Mouse (Mus musculus) limb, embryonic 10.5 days (tissue): ENCODE results near the gene Sirpa. TPM values are rescaled to one million over a fixed set of nuclear protein-coding genes. Genes with fewer than 3 reads are reported as not detected.

Experiments used
- DNase-seq: peaks from one replicate; pipeline ENCODE4 v3.0.0-alpha.2; 2017; ENCODE audit warnings: low spot score
- H3K27ac ChIP-seq: fragments of 300-500 bp; sonication (generic); 2 replicates; pipeline ENCODE4 v1.5.1; 2016; ENCODE audit warnings: mild to moderate bottlenecking
- H3K27me3 ChIP-seq: fragments of 300-500 bp; sonication (generic); 2 replicates; pipeline ENCODE4 v1.6.1; 2016; ENCODE audit warnings: low read depth, mild to moderate bottlenecking; ENCODE audit not compliant: poor library complexity, severe bottlenecking
- H3K36me3 ChIP-seq: fragments of 300-500 bp; sonication (generic); 2 replicates; pipeline ENCODE4 v1.6.1; 2016; ENCODE audit warnings: mild to moderate bottlenecking, moderate library complexity
- H3K4me1 ChIP-seq: fragments of 300-500 bp; sonication (generic); 2 replicates; pipeline ENCODE4 v1.6.1; 2016
- H3K4me3 ChIP-seq: fragments of 300-500 bp; sonication (generic); 2 replicates; pipeline ENCODE4 v1.5.1; 2016; ENCODE audit warnings: mild to moderate bottlenecking, moderate library complexity
- H3K9me3 ChIP-seq: fragments of 300-500 bp; sonication (generic); replicated peaks from 2 replicates; pipeline ENCODE4 v1.6.1; 2016; ENCODE audit warnings: mild to moderate bottlenecking
- WGBS: fragments of 180-500 bp; shearing (Covaris S2); methylation state at CpG from one replicate; pipeline ENCODE4 v1.1.7; 2016; 5-methylcytosine and 5-hydroxymethylcytosine counted together
- polyA plus RNA-seq: library from polyadenylated mRNA; unstranded; fragments of >200 nt; fragmentation: Nextera tagmentation; extraction: Ambion mirVana; gene quantifications from 2 replicates; pipeline ENCODE4 v1.2.1, GENCODE M21; 2016

Sirpa gene
- polyA plus RNA-seq, 1 experiment from 2014 or later, result 11.5 TPM

GRCm38 (mm10) chr2:129587825-129588251, 4.8 kb upstream of the Sirpa start:
- WGBS, result 17% methylated on average over 7 of the region's 7 CpGs

GRCm38 (mm10) chr2:129591897-129592296, 738 bp upstream of the Sirpa start:
- Histone ChIP-seq H3K4me1 (peaks cover 40% of the 10 kb centered on the region), H3K9me3 (no peaks in the 10 kb centered on the region), H3K27ac (no peak overlapping the region; the same call in 1 of the 2 replicates), H3K36me3 (no peaks in the 10 kb centered on the region), H3K27me3 (peaks cover 42% of the 10 kb centered on the region), H3K4me3 (peak overlapping the region; percentile 80; the same call in 1 of the 2 replicates)
- 92% methylated on average over 4 of the region's 4 CpGs for WGBS
- no peak for DNase-seq

More at GRCm38 (mm10) chr2:129587825-129588251, 4.8 kb upstream of the Sirpa start:
- H3K36me3 ChIP-seq, result no peaks in the 10 kb centered on the region
- H3K9me3 ChIP-seq, result no peaks in the 10 kb centered on the region
- no peak overlapping the region for H3K27ac ChIP-seq
- H3K27me3 ChIP-seq, result peaks cover 31% of the 10 kb centered on the region; the same call in 1 of the 2 replicates
- H3K4me3 ChIP-seq, result no peak overlapping the region
- DNase-seq, result peak; percentile 47
- peaks cover 25% of the 10 kb centered on the region for H3K4me1 ChIP-seq

- H3K27ac ChIP-seq, result peak overlapping the region; percentile 92
- peak; percentile 79 for DNase-seq
- no peaks in the 10 kb centered on the region for H3K36me3 ChIP-seq
- no peaks in the 10 kb centered on the region for H3K9me3 ChIP-seq
- peaks cover 42% of the 10 kb centered on the region for H3K27me3 ChIP-seq
- H3K4me3 ChIP-seq, result peak overlapping the region; percentile 80
- peaks cover 32% of the 10 kb centered on the region for H3K4me1 ChIP-seq
- WGBS, result under 1% methylated on average over 72 of the region's 77 CpGs
Observed at GRCm38 (mm10) chr2:129593141-129593875, 673 bp downstream of the Sirpa start.

- DNase-seq, result peak; percentile 66
- Histone ChIP-seq H3K27ac (peak overlapping the region; percentile 92), H3K36me3 (no peaks in the 10 kb centered on the region), H3K4me3 (peak overlapping the region; percentile 80), H3K9me3 (no peaks in the 10 kb centered on the region), H3K27me3 (peaks cover 42% of the 10 kb centered on the region), H3K4me1 (peaks cover 35% of the 10 kb centered on the region)
- WGBS, result 5% methylated on average over 13 of the region's 13 CpGs
Observed at GRCm38 (mm10) chr2:129593876-129594421, 1.3 kb downstream of the Sirpa start.

DNA sequence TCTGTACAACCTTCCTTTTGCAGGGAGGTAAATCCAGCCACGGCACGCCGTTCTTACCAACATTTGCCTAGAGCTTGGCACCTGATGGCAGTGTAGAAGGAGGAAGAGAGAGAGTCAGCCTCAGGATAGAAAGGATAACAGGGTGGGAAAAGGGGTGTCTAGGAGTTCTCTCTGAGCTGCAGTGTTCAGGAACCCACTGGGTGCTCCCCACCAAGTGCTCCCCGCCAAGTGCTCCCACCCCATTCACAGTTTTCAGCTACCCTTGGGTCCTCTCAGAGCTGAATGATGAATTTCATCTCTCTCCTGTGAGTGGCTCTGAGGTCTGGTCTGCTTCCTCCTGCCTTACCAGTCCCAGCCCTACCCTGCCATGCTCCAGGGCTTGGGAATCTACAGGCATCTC, 1.9 kb downstream of the Sirpa start:
- H3K27me3 ChIP-seq, result peaks cover 39% of the 10 kb centered on the region
- H3K9me3 ChIP-seq, result no peaks in the 10 kb centered on the region
- 71% methylated on average over 4 of the region's 4 CpGs for WGBS
- H3K36me3 ChIP-seq, result no peaks in the 10 kb centered on the region
- peaks cover 41% of the 10 kb centered on the region for H3K4me1 ChIP-seq
- DNase-seq, result no peak
- H3K27ac ChIP-seq, result no peak overlapping the region
- peak overlapping the region; percentile 80; the same call in 1 of the 2 replicates for H3K4me3 ChIP-seq

- no peak for DNase-seq
- H3K27me3 ChIP-seq, result peaks cover 35% of the 10 kb centered on the region
- WGBS, result 65% methylated on average over 4 of the region's 4 CpGs
Observed at GRCm38 (mm10) chr2:129595206-129595605, 2.6 kb downstream of the Sirpa start.

GRCm38 (mm10) chr2:129595661-129596209, 3.1 kb downstream of the Sirpa start:
- Histone ChIP-seq H3K4me3 (no peak overlapping the region), H3K27ac (no peak overlapping the region), H3K36me3 (no peaks in the 10 kb centered on the region), H3K9me3 (no peaks in the 10 kb centered on the region), H3K4me1 (peaks cover 44% of the 10 kb centered on the region), H3K27me3 (peaks cover 32% of the 10 kb centered on the region)
- WGBS, result 64% methylated on average over 7 of the region's 7 CpGs
- no peak for DNase-seq

More at GRCm38 (mm10) chr2:129595206-129595605, 2.6 kb downstream of the Sirpa start:
- H3K27ac ChIP-seq, result no peak overlapping the region
- peaks cover 44% of the 10 kb centered on the region for H3K4me1 ChIP-seq
- H3K4me3 ChIP-seq, result no peak overlapping the region
- H3K36me3 ChIP-seq, result no peaks in the 10 kb centered on the region
- no peaks in the 10 kb centered on the region for H3K9me3 ChIP-seq

GRCm38 (mm10) chr2:129596555-129597172, 4.0 kb downstream of the Sirpa start:
- H3K27ac ChIP-seq, result no peak overlapping the region
- H3K9me3 ChIP-seq, result no peaks in the 10 kb centered on the region
- peaks cover 48% of the 10 kb centered on the region for H3K4me1 ChIP-seq
- no peaks in the 10 kb centered on the region for H3K36me3 ChIP-seq
- DNase-seq, result no peak
- no peak overlapping the region for H3K4me3 ChIP-seq
- 92% methylated on average over 15 of the region's 15 CpGs for WGBS
- H3K27me3 ChIP-seq, result peaks cover 25% of the 10 kb centered on the region

- peaks cover 16% of the 10 kb centered on the region for H3K27me3 ChIP-seq
- H3K27ac ChIP-seq, result no peak overlapping the region
- H3K4me1 ChIP-seq, result peaks cover 41% of the 10 kb centered on the region
- H3K36me3 ChIP-seq, result no peaks in the 10 kb centered on the region
- H3K9me3 ChIP-seq, result no peaks in the 10 kb centered on the region
- DNase-seq, result no peak
- 56% methylated on average over 1 of the region's 1 CpGs for WGBS
- no peak overlapping the region for H3K4me3 ChIP-seq
Observed at GRCm38 (mm10) chr2:129597581-129597980, 4.9 kb downstream of the Sirpa start.

DNA sequence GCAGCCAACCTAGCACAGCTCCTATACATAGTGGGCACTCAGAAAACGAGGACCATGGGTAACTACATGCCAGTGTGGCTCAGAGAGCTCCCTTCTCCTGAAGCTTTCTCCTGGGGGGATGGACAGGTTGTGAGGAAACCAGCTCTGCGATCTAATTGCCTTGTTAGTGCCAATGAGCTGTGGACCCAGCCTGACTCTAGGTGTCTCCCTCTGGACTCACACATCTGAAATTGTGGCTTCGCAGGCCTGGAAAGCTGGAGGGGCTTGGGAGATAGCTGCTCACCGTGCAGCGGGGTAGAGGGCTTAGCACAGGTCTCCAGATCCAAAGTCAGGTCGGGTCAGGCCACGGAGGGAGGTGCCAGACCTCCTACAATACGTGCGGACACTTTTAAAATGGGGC, 5.5 kb downstream of the Sirpa start:
- no peak for DNase-seq
- 65% methylated on average over 9 of the region's 9 CpGs for WGBS
- Histone ChIP-seq H3K4me3 (no peak overlapping the region), H3K9me3 (no peaks in the 10 kb centered on the region), H3K4me1 (peaks cover 40% of the 10 kb centered on the region), H3K27me3 (peaks cover 15% of the 10 kb centered on the region), H3K36me3 (no peaks in the 10 kb centered on the region), H3K27ac (no peak overlapping the region)

GRCm38 (mm10) chr2:129599231-129600084, 6.8 kb downstream of the Sirpa start:
- no peaks in the 10 kb centered on the region for H3K36me3 ChIP-seq
- DNase-seq, result no peak
- H3K27me3 ChIP-seq, result peaks cover 9% of the 10 kb centered on the region
- no peak overlapping the region for H3K27ac ChIP-seq
- WGBS, result 70% methylated on average over 8 of the region's 8 CpGs
- peaks cover 35% of the 10 kb centered on the region for H3K4me1 ChIP-seq
- no peak overlapping the region for H3K4me3 ChIP-seq
- H3K9me3 ChIP-seq, result no peaks in the 10 kb centered on the region

GRCm38 (mm10) chr2:129601059-129601650, 8.5 kb downstream of the Sirpa start:
- Histone ChIP-seq H3K4me1 (peaks cover 30% of the 10 kb centered on the region), H3K4me3 (no peak overlapping the region), H3K36me3 (no peaks in the 10 kb centered on the region), H3K9me3 (no peaks in the 10 kb centered on the region), H3K27ac (no peak overlapping the region), H3K27me3 (no peaks in the 10 kb centered on the region)
- 88% methylated on average over 1 of the region's 1 CpGs for WGBS
- no peak for DNase-seq
